Mouse (Mus musculus) myocyte (in vitro differentiated cells): ENCODE data around the gene Itih5.

Source experiments
- CEBPB ChIP-seq: IDR thresholded peaks from 2 replicates; pipeline ENCODE4 v1.6.1; 2011; ENCODE audit warnings: mild to moderate bottlenecking, moderate library complexity; ENCODE audit not compliant: poor library complexity, insufficient read depth, severe bottlenecking
- MYOG ChIP-seq, 3 experiments: IDR thresholded peaks; one replicate each; pipeline ENCODE4 v1.6.1; 2011; ENCODE audit warnings: control low read depth in 2 of 3, low read depth in 2 of 3, mild to moderate bottlenecking in 2 of 3; ENCODE audit not compliant: insufficient read length in 2 of 3, control insufficient read depth in 1 of 3, insufficient read depth in 1 of 3
- POLR2A ChIP-seq: IDR thresholded peaks from one replicate; pipeline ENCODE4 v1.6.1; 2011; ENCODE audit warnings: low read depth, mild to moderate bottlenecking, control low read depth, moderate library complexity; ENCODE audit not compliant: insufficient read length
- POLR2AphosphoS2 ChIP-seq: IDR thresholded peaks from one replicate; pipeline ENCODE4 v1.6.1; 2011; ENCODE audit warnings: low read depth, control low read depth; ENCODE audit not compliant: insufficient read length
- REST ChIP-seq: IDR thresholded peaks from one replicate; pipeline ENCODE4 v1.6.1; 2011; ENCODE audit warnings: mild to moderate bottlenecking, control low read depth, moderate library complexity; ENCODE audit not compliant: insufficient read depth, insufficient read length
- TCF12 ChIP-seq: IDR thresholded peaks from one replicate; pipeline ENCODE4 v1.6.1; 2011; ENCODE audit warnings: mild to moderate bottlenecking, control low read depth; ENCODE audit not compliant: poor library complexity, insufficient read depth, severe bottlenecking
- USF1 ChIP-seq: IDR thresholded peaks from one replicate; pipeline ENCODE4 v1.6.1; 2011; ENCODE audit warnings: low read depth, mild to moderate bottlenecking, control low read depth, moderate library complexity

DNA sequence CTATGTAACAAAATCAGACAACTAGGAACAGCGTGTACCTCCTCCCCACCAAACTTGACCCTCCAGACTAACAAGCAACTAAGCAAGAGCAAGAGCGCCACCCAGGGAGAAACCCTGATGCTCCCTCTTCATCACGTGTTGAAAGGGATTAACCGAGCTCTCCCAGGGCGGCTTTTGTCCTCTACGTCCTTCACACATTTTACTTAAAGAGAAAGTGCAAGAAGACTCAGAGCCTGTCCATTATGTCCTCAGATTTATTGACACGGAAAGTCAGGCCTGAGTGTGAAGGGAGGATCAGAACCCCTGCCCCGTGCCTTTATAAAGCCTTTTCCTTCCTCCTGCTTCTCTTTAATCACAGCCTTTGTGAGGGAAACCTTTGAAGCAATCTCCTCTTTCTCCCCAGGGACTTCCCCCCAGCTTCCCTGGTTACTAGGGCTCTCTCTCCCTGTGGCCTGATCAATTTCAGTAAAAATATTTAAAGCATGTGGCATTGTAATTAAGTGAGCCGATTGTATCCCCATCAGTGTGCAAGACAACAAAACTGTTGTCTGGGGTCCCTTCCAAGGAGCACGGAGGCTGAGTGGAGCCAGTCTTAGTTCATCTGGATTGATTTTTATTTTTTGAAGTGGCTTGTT, 131.4 kb downstream of the Itih5 start:
- TF ChIP-seq CEBPB (no peak), TCF12 (no peak), POLR2AphosphoS2 (no peak), USF1 (no peak), REST (no peak), POLR2A (no peak), MYOG (IDR thresholded peaks at IDR 0.05; ENCODE audit: control insufficient read depth in 1 of 3, insufficient read depth in 1 of 3, insufficient read length in 2 of 3, low read depth in 2 of 3) (no peak)
